Mouse (Mus musculus): ENCODE data around the gene Ppp3ca. TPM values are rescaled to one million over a fixed set of nuclear protein-coding genes. Genes with fewer than 3 reads are reported as not detected.

Gene Ppp3ca
- polyA plus RNA-seq, 1 experiment from 2014 or later: 153 TPM

GRCm38 (mm10) chr3:136756137-136756536, 86.2 kb downstream of the Ppp3ca start:
- Histone ChIP-seq H3K4me2 (replicated peaks) (no peak overlapping the region), H3K36me3 (no peaks in the 10 kb centered on the region), H3K9ac (replicated peaks) (no peak overlapping the region), H3K4me1 (peaks cover 7% of the 10 kb centered on the region), H3K27me3 (no peaks in the 10 kb centered on the region), H3K27ac (replicated peaks) (no peak overlapping the region), H3K4me3 (no peak overlapping the region), H3K9me3 (no peaks in the 10 kb centered on the region)
- ATAC-seq (replicated peaks): no peak
- 93% methylated on average over 6 of the region's 6 CpGs for WGBS

- Histone ChIP-seq H3K27me3 (no peaks in the 10 kb centered on the region), H3K4me3 (no peak overlapping the region), H3K36me3 (no peaks in the 10 kb centered on the region), H3K4me2 (replicated peaks) (no peak overlapping the region), H3K4me1 (peaks cover under 1% of the 10 kb centered on the region; the same call in 1 of the 2 replicates), H3K27ac (replicated peaks) (no peak overlapping the region), H3K9me3 (no peaks in the 10 kb centered on the region), H3K9ac (replicated peaks) (no peak overlapping the region)
- ATAC-seq (replicated peaks): no peak
- 97% methylated on average over 12 of the region's 12 CpGs for WGBS
Observed at GRCm38 (mm10) chr3:136759446-136759845, 89.5 kb downstream of the Ppp3ca start.

DNA sequence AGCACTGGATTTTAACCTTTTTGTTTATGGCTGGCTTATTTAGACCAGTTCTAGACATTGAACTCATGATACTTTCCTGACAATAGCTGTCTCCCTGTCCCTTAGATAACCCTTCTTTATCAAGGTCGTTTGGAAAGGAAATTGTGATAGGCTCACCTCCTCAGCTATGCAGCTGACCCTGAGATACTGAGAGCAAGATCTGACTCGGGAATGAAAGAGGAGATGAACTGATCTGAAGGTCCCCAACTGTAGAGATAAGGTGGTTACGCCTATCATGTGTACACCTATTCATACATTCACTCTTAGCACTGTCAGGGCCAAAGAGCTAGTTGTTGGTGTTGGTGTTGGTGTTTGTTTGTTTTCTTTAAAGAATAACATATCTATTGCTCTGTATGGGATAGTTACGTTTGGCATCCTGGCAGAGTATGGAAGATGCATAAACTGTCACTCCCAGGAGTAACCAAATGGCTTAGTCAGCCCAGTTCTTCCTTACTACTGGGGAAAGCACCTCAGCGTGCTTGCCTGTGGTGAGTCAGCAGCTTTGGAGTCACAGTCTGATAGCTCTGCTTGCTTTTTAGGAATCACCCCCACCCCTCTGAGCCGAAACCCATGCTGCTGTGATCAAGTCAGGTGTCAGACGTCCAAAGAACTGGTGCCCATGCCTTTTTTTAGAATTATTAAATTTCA, 91.5 kb downstream of the Ppp3ca start:
- H3K9ac ChIP-seq (replicated peaks): no peak overlapping the region
- H3K4me3 ChIP-seq: no peak overlapping the region
- 87% methylated on average over 7 of the region's 7 CpGs for WGBS
- no peaks in the 10 kb centered on the region for H3K36me3 ChIP-seq
- no peaks in the 10 kb centered on the region for H3K27me3 ChIP-seq
- H3K4me1 ChIP-seq: peaks cover 10% of the 10 kb centered on the region
- no peak overlapping the region for H3K4me2 ChIP-seq (replicated peaks)
- H3K9me3 ChIP-seq: no peaks in the 10 kb centered on the region
- no peak for ATAC-seq (replicated peaks)
- H3K27ac ChIP-seq (replicated peaks): no peak overlapping the region

DNA sequence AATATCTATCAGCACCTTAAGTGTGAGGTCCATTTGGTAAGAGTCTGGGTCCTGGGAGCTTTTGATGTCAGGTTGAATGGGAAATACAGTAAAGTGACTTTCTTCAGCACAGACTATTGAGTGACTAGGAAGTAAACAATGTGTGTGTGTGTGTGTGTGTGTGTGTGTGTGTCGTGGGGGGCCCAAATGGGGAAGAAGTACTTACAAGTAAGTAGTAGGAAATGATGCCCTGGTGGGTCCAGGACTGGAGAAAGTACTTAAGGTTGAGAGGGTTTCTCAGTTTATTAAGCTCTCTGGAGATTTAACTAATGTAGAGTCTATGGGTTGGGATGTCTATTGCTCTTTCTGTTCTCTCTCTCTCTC, 92.0 kb downstream of the Ppp3ca start:
- 70% methylated on average over 1 of the region's 1 CpGs for WGBS
- Histone ChIP-seq H3K36me3 (no peaks in the 10 kb centered on the region), H3K4me3 (no peak overlapping the region), H3K9ac (replicated peaks) (no peak overlapping the region), H3K9me3 (no peaks in the 10 kb centered on the region), H3K27ac (replicated peaks) (no peak overlapping the region), H3K4me2 (replicated peaks) (no peak overlapping the region), H3K4me1 (peaks cover 10% of the 10 kb centered on the region), H3K27me3 (no peaks in the 10 kb centered on the region)
- no peak for ATAC-seq (replicated peaks)

DNA sequence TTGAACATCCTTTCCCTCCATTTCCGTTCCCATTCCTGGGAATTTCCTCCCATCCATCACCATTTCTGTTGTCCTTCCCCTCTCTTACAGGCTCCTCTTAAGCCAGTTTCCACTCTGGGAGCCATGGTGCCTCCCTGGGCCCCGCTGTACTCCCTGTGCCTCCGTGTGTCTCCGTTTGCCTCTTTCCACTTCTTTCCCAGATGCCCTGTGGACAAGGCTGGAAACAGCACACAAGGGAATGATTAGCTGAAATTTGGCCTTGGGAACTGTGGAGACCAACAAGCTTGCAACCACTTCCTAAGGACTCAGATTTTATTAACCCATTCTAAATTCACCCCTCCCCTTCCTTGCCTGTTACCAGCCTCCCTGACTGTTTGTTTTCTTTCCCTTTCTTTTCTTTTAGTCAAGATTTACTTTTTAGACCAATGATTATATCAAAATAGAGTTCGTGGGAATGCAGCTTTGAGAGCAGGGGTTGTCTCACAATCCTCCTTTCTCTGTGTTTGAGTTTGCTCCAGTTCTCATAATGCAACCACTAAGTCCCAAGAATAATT, 93.9 kb downstream of the Ppp3ca start:
- Histone ChIP-seq H3K27ac (replicated peaks) (no peak overlapping the region), H3K27me3 (no peaks in the 10 kb centered on the region), H3K9ac (replicated peaks) (no peak overlapping the region), H3K36me3 (no peaks in the 10 kb centered on the region), H3K4me1 (peaks cover 10% of the 10 kb centered on the region), H3K4me3 (no peak overlapping the region), H3K9me3 (no peaks in the 10 kb centered on the region), H3K4me2 (replicated peaks) (no peak overlapping the region)
- ATAC-seq (replicated peaks): no peak
- 63% methylated on average over 5 of the region's 5 CpGs for WGBS

DNA sequence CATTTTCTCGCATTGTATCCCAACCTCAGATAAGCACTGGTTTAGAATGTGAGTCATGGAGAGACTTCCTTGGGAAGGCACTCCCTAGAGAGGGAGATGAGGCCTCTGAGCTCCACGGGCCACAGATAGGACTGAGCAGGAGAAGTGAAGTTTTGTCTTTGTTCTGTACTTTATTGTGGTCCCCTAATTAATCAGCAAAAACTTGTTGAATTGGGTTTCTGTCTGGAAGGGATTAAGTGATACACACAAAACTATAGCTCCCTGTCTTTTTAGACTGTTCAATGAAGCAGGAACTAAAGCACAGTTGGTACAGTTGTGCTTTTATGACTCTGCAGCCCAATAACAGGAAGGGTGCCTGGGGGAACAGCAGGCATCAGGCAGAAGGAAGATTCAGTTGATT, 95.6 kb downstream of the Ppp3ca start:
- no peak overlapping the region for H3K4me2 ChIP-seq (replicated peaks)
- H3K4me1 ChIP-seq: peaks cover 10% of the 10 kb centered on the region
- H3K9ac ChIP-seq (replicated peaks): no peak overlapping the region
- WGBS: 26% methylated on average over 2 of the region's 2 CpGs
- no peak overlapping the region for H3K27ac ChIP-seq (replicated peaks)
- no peaks in the 10 kb centered on the region for H3K9me3 ChIP-seq
- H3K27me3 ChIP-seq: no peaks in the 10 kb centered on the region
- H3K36me3 ChIP-seq: no peaks in the 10 kb centered on the region
- no peak overlapping the region for H3K4me3 ChIP-seq
- 0 out of 2 replicates have a peak, but pooled peaks have one; percentile 32 for ATAC-seq (replicated peaks)

GRCm38 (mm10) chr3:136768775-136769485, 99.0 kb downstream of the Ppp3ca start:
- WGBS: 91% methylated on average over 5 of the region's 5 CpGs
- no peak overlapping the region for H3K4me2 ChIP-seq (replicated peaks)
- no peak overlapping the region for H3K4me3 ChIP-seq
- no peaks in the 10 kb centered on the region for H3K36me3 ChIP-seq
- no peaks in the 10 kb centered on the region for H3K9me3 ChIP-seq
- no peaks in the 10 kb centered on the region for H3K27me3 ChIP-seq
- peaks cover 14% of the 10 kb centered on the region for H3K4me1 ChIP-seq
- no peak for ATAC-seq (replicated peaks)
- H3K9ac ChIP-seq (replicated peaks): no peak overlapping the region
- H3K27ac ChIP-seq (replicated peaks): no peak overlapping the region

DNA sequence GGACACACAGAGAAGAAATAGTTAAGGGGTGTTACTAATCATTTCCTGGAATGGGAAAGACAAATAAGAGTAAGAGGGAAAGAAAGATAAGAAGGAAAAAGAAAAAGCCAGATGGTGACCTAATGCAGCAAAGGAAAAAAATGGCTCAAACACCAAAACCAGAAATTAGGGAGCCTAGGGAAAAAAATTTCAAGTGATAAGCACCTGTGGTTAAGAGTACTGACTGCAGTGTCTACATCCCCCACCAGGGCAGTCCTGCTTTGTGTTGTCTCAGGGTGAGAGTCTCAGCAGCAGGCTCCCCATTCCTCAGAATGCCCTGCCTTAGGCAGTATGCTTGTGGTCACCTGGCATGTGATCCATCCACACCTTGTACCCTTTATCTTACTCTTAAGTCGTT, 99.6 kb downstream of the Ppp3ca start:
- WGBS: 91% methylated on average over 1 of the region's 1 CpGs
- Histone ChIP-seq H3K27me3 (no peaks in the 10 kb centered on the region), H3K9me3 (no peaks in the 10 kb centered on the region), H3K9ac (replicated peaks) (no peak overlapping the region), H3K4me3 (no peak overlapping the region), H3K27ac (replicated peaks) (no peak overlapping the region), H3K36me3 (no peaks in the 10 kb centered on the region), H3K4me2 (replicated peaks) (no peak overlapping the region), H3K4me1 (peaks cover 19% of the 10 kb centered on the region)
- no peak for ATAC-seq (replicated peaks)

GRCm38 (mm10) chr3:136771700-136772099, 101.8 kb downstream of the Ppp3ca start:
- no peak overlapping the region for H3K9ac ChIP-seq (replicated peaks)
- no peak overlapping the region for H3K4me2 ChIP-seq (replicated peaks)
- no peak overlapping the region for H3K4me3 ChIP-seq
- ATAC-seq (replicated peaks): no peak
- H3K27me3 ChIP-seq: no peaks in the 10 kb centered on the region
- H3K27ac ChIP-seq (replicated peaks): no peak overlapping the region
- H3K9me3 ChIP-seq: no peaks in the 10 kb centered on the region
- WGBS: 79% methylated on average over 5 of the region's 5 CpGs
- H3K36me3 ChIP-seq: no peaks in the 10 kb centered on the region
- H3K4me1 ChIP-seq: peaks cover 11% of the 10 kb centered on the region; the same call in 1 of the 2 replicates

GRCm38 (mm10) chr3:136773217-136773616, 103.3 kb downstream of the Ppp3ca start:
- no peak overlapping the region for H3K4me3 ChIP-seq
- H3K4me2 ChIP-seq (replicated peaks): no peak overlapping the region
- no peaks in the 10 kb centered on the region for H3K27me3 ChIP-seq
- no peak overlapping the region for H3K27ac ChIP-seq (replicated peaks)
- no peak overlapping the region for H3K9ac ChIP-seq (replicated peaks)
- no peak for ATAC-seq (replicated peaks)
- H3K4me1 ChIP-seq: peaks cover 13% of the 10 kb centered on the region; the same call in 1 of the 2 replicates
- H3K36me3 ChIP-seq: no peaks in the 10 kb centered on the region
- 84% methylated on average over 4 of the region's 4 CpGs for WGBS
- H3K9me3 ChIP-seq: no peaks in the 10 kb centered on the region

- Histone ChIP-seq H3K4me1 (peaks cover 13% of the 10 kb centered on the region; the same call in 1 of the 2 replicates), H3K9me3 (no peaks in the 10 kb centered on the region), H3K36me3 (no peaks in the 10 kb centered on the region), H3K27me3 (no peaks in the 10 kb centered on the region), H3K9ac (replicated peaks) (no peak overlapping the region), H3K4me3 (no peak overlapping the region), H3K27ac (replicated peaks) (no peak overlapping the region), H3K4me2 (replicated peaks) (no peak overlapping the region)
- no peak for ATAC-seq (replicated peaks)
- 73% methylated on average over 6 of the region's 6 CpGs for WGBS
Observed at GRCm38 (mm10) chr3:136774196-136774595, 104.3 kb downstream of the Ppp3ca start.

- H3K9ac ChIP-seq (replicated peaks): no peak overlapping the region
- WGBS: 93% methylated on average over 4 of the region's 4 CpGs
- no peaks in the 10 kb centered on the region for H3K36me3 ChIP-seq
- no peak overlapping the region for H3K27ac ChIP-seq (replicated peaks)
- no peaks in the 10 kb centered on the region for H3K9me3 ChIP-seq
- no peak overlapping the region for H3K4me2 ChIP-seq (replicated peaks)
- H3K4me3 ChIP-seq: no peak overlapping the region
- H3K27me3 ChIP-seq: no peaks in the 10 kb centered on the region
- peaks cover 13% of the 10 kb centered on the region; the same call in 1 of the 2 replicates for H3K4me1 ChIP-seq
- ATAC-seq (replicated peaks): no peak
Observed at GRCm38 (mm10) chr3:136776525-136776924, 106.6 kb downstream of the Ppp3ca start.
